Mouse (Mus musculus) small intestine, adult 2 months (tissue): ENCODE measurements around the gene Trappc3.

Experiments
- CTCF ChIP-seq: fragments of 200-500 bp; IDR thresholded peaks from 2 replicates; pipeline ENCODE4 v1.5.1; 2012; ENCODE audit warnings: low read depth, mild to moderate bottlenecking, control low read depth, inconsistent platforms, low read length, moderate library complexity, mixed read lengths; ENCODE audit not compliant: insufficient replicate concordance, insufficient read length; ENCODE audit errors: extremely low read depth
- POLR2A ChIP-seq: fragments of 200-500 bp; IDR thresholded peaks from 2 replicates; pipeline ENCODE4 v1.6.1; 2012; ENCODE audit warnings: low read depth, mild to moderate bottlenecking, control low read depth, inconsistent platforms, low read length, moderate library complexity

GRCm38 (mm10) chr4:126311566-126312200 is 49.6 kb downstream of the Trappc3 start:
- no peak for TF ChIP-seq POLR2A
- no peak for TF ChIP-seq CTCF
